Mouse (Mus musculus) bone marrow macrophage, adult 2 months (primary cell): ENCODE measurements around the gene Gm10436. TPM values are rescaled to one million over a fixed set of nuclear protein-coding genes. Genes with fewer than 3 reads are reported as not detected.
"Not testable (repeated sequence)": the region's sequence is repeated elsewhere in the genome, so short reads cannot be mapped to it uniquely, and the experiment has no call there.

Experiments used
- H3K27ac ChIP-seq: 2 replicates; pipeline ENCODE4 v1.5.1; 2012; ENCODE audit warnings: low read depth, low read length; ENCODE audit not compliant: insufficient read depth
- H3K4me1 ChIP-seq: 2 replicates; pipeline ENCODE4 v1.6.1; 2012; ENCODE audit warnings: low read length; ENCODE audit not compliant: control insufficient read depth, insufficient read depth
- H3K4me3 ChIP-seq: 2 replicates; pipeline ENCODE4 v1.5.1; 2012; ENCODE audit warnings: mild to moderate bottlenecking, low read length, moderate library complexity; ENCODE audit not compliant: insufficient read depth
- CTCF ChIP-seq: IDR thresholded peaks from 2 replicates; pipeline ENCODE4 v1.5.1; 2012; ENCODE audit warnings: low read depth, mild to moderate bottlenecking, low read length, moderate library complexity
- POLR2A ChIP-seq: IDR thresholded peaks from 2 replicates; pipeline ENCODE4 v1.6.1; 2012; ENCODE audit warnings: mild to moderate bottlenecking, low read depth, low read length, borderline replicate concordance
- polyA plus RNA-seq: library from polyadenylated mRNA; stranded (reverse); fragments of >200 nt; gene quantifications from 2 replicates; pipeline ENCODE4 v1.2.4, GENCODE M21; 2012; ENCODE audit not compliant: missing spikeins, insufficient read depth, insufficient read length

Gm10436 gene
- not detected in 2 replicates for polyA plus RNA-seq

DNA sequence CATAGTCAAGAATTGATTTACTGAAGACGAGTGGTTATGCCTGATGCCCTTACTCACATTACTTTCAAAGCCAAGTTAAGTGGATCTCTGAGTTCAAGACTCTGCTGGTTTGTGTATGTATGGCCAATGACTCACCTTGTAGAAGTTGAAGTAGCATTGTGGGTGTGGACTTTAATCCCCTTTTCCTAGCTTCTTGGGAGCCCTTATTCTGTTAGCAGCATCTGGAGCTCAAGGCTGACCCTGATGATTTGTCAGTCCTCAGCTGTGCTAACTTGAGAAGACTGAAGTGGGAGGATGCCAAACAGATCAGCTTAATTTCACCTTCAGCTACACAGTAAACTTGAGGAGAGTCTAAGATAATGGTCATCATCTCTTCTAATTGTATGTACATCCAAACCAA lies at the start of gene Gm10436:
Gene Gm10436 (minus strand): TSS at position 101 of the 400 bp plus-strand sequence.
- H3K27ac ChIP-seq, H3K4me3 ChIP-seq, H3K4me1 ChIP-seq: not testable (repeated sequence)

DNA sequence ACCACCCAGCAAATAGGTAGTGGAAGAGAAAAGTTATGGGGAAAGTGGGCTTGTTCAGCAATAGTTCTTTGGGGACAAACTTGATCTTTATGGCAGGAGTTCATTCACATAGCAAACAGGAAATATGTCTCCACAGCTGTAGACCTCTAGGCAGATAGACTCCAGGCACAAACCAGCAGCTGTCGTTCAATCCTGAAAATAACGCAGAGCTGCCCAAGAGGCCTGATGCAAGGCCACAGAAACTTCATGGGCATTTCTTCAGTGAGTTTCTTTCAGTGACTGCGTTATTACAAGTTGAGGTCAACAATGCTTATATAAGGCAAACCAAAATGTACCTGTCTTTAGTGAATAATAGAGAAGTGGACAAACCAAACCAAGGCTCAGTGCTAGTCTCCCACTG lies 37.5 kb upstream of the Gm10436 start:
- Histone ChIP-seq H3K4me3 (no peak overlapping the region), H3K27ac (no peak overlapping the region), H3K4me1 (no peaks in the 10 kb centered on the region)
- no peak for TF ChIP-seq POLR2A
- no peak for TF ChIP-seq CTCF

DNA sequence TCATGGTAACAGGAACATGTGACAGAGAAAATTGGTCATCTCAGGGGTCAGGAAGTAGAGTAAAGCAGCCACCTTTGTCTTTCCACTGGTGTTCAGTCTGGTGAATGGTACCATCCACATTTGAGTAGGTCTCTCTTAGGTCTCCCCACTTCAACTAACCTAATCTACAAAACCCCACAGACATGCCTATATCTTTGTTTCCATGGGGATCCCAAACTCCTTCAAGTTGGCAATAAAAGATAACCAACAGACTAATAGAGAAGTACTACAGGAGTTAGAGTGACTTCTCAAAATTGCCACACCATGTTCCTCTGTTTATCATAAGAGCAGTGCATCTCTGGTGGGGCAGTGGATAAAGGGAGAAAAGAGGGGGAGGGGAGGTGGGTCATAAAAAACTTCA lies 36.2 kb upstream of the Gm10436 start:
- not testable (repeated sequence) for H3K4me3 ChIP-seq, H3K4me1 ChIP-seq, H3K27ac ChIP-seq

DNA sequence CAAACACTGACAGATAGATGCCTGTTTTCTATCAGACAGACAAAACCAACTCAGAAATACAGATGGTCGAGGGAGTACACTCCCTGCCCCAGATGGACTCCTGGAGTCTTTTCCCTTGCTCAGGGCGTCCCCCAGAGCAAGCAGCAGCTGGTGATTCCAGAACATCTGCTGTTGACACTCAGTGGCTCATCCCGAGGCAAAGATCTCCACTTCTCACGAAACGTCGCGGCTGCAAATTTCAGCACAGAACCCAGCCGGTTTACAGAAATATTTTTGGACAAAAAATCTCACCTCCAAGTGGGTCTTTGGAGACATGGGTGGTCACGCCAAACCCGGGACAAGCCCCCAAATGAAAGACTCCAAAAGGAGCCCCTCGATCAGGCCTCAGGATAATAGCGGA lies 32.7 kb upstream of the Gm10436 start:
- Histone ChIP-seq H3K4me3 (no peak overlapping the region), H3K27ac (no peak overlapping the region), H3K4me1 (no peaks in the 10 kb centered on the region)
- TF ChIP-seq CTCF (no peak), POLR2A (no peak)

DNA sequence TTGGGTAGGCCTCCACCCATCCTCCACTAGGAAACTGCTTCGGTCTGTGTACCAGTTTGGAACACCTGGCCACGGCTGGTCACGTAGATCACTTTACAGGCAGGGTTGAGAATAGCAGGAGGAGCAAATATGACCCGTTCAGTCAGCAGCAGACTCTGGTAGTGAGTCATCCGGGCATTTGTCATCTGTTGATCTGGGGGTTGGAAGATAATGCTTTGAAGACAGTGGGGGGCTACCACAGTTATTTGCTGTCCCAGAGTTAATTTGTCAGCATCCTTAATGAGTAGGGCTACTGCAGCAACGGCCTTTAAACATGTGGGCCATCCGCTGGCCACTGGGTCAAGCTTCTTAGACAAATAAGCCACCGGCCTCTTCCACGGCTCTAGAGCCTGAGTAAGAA lies 29.6 kb upstream of the Gm10436 start:
- not testable (repeated sequence) for H3K4me1 ChIP-seq, H3K27ac ChIP-seq

GRCm38 (mm10) chr12:88202856-88203255 lies 20.9 kb upstream of the Gm10436 start:
- Histone ChIP-seq H3K27ac (no peak overlapping the region), H3K4me3 (no peak overlapping the region), H3K4me1 (no peaks in the 10 kb centered on the region)
- TF ChIP-seq POLR2A (no peak), CTCF (no peak)

More for the DNA sequence above, 29.6 kb upstream of the Gm10436 start:
- H3K4me3 ChIP-seq, result not testable (repeated sequence)

Other genes starting within 250 kb of the Gm10436 start
- not detected in 2 replicates for gene Gm2042, start 228.0 kb downstream of the Gm10436 start, polyA plus RNA-seq
- not detected in 2 replicates for gene Gm2075, start 170.3 kb downstream of the Gm10436 start, polyA plus RNA-seq
- gene Gm6803, start 163.3 kb downstream of the Gm10436 start, polyA plus RNA-seq, result not detected in 2 replicates
- gene Gm2056, start 155.1 kb downstream of the Gm10436 start, polyA plus RNA-seq, result not detected in 2 replicates
- gene Gm16368, start 98.4 kb downstream of the Gm10436 start, polyA plus RNA-seq, result not detected in 2 replicates
- gene Gm8332, start 68.0 kb upstream of the Gm10436 start, polyA plus RNA-seq, result not detected in 2 replicates
- gene Gm5662, start 92.4 kb upstream of the Gm10436 start, polyA plus RNA-seq, result not detected in 2 replicates
- not detected in 2 replicates for gene Gm5039, start 141.9 kb upstream of the Gm10436 start, polyA plus RNA-seq
- gene Adck1, start 178.4 kb upstream of the Gm10436 start, polyA plus RNA-seq, result 9.9 and 10.2 TPM in 2 replicates